19 mouse cellular contexts compared by ENCODE assay signal in the genomic region with DNA sequence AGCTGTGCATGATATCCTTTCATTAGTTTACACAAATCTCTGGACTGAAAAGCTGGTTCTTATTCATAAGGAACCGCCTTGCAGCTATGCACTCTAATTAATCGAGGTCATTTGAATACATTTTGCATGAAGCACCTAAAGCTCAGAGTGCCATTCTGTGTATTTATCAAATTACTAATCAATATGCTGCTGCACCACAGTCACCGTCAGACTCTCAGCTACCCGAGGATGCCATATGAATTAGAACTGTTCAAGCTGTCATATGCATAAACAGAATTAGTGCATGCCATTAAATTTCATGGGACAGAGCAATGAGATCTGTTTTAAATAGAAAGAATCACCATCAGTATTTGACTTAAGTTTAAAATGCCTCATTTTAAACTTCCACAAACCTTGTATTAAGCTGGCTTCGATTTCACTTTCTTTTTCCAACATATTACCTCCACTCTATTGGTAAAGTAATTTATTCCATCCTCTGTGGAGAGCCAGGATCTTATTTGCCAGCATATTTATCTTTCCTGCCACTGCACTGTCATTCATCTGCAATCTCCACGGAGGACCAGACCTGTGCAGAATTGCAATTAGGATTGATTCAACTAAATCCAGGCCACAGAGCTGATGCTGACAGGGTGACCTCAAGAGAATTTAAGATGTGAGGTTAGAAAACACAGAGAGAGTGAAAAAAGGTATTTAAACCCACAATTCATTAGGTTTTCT.
DNase-seq lines count a peak whose midpoint lies in the region; ATAC-seq lines count a peak whose summit lies in the region.
"Had no signal": no experiment of that assay in that cellular context is flagged by ENCODE, and none has a peak within 500 bp of the region (broad histone marks: within the 10 kb centered on the region; RNA-seq: fewer than 3 reads in every experiment).

No protein-coding gene starts in this region.

- DNase-seq in embryo, embryonic 11 days: peak; percentile 7
- DNase-seq in embryo, embryonic 9.5 days (ENCODE audit: extremely low spot score): no peak
- no peak for DNase-seq in frontal cortex, postnatal 14 days (ENCODE audit: low spot score in 2 of 2)
- no peak for DNase-seq in adipocyte (ENCODE audit: low spot score)
- no peak for DNase-seq in urinary bladder, postnatal 10 days (ENCODE audit: low spot score)
- DNase-seq: adrenal gland, adult 2 months; cerebellum, adult 2 months; gastrocnemius, postnatal 10 days; kidney, adult 18-20 months; kidney, postnatal 14 days; liver, embryonic 13.5 days; spleen, adult 18-20 months; thymus, postnatal 14 days had no signal

- H3K27ac ChIP-seq in forebrain, embryonic 13.5 days: 0 out of 2 replicates have a peak overlapping the region, but pooled peaks have one; percentile 19
- peak overlapping the region; percentile 64 for H3K27ac ChIP-seq in hindbrain, embryonic 16.5 days (ENCODE audit: low read depth, low read length)
- H3K27ac ChIP-seq in neural tube, embryonic 12.5 days: peak overlapping the region; percentile 42; the same call in 1 of the 2 replicates
- H3K27ac ChIP-seq: limb, embryonic 12.5 days; liver, embryonic 13.5 days; lung, embryonic 15.5 days; stomach, embryonic 15.5 days had no signal

- WGBS in forebrain, embryonic 13.5 days: 16% methylated on average over 6 of the region's 6 CpGs
- WGBS in hindbrain, embryonic 16.5 days: 22% methylated on average over 6 of the region's 6 CpGs
- 42% methylated on average over 6 of the region's 6 CpGs for whole genome bisulfite sequencing in neural tube, embryonic 12.5 days

- H3K4me3 ChIP-seq in forebrain, embryonic 13.5 days: no peak overlapping the region
- no peak overlapping the region for H3K4me3 ChIP-seq in hindbrain, embryonic 16.5 days (ENCODE audit: low read length)
- no peak overlapping the region for H3K4me3 ChIP-seq in neural tube, embryonic 12.5 days
- H3K4me3 ChIP-seq: limb, embryonic 12.5 days; liver, embryonic 13.5 days; lung, embryonic 15.5 days; stomach, embryonic 15.5 days had no signal

- peak; percentile 89 for ATAC-seq in forebrain, embryonic 13.5 days
- peak; percentile 92 for ATAC-seq in hindbrain, embryonic 16.5 days
- peak; percentile 79 for ATAC-seq in neural tube, embryonic 12.5 days (ENCODE audit: low FRiP score, low read depth)

- no peak overlapping the region for H3K9ac ChIP-seq in forebrain, embryonic 13.5 days
- no peak overlapping the region for H3K9ac ChIP-seq in hindbrain, embryonic 16.5 days (ENCODE audit: low read depth, low read length)
- H3K9ac ChIP-seq in neural tube, embryonic 12.5 days: no peak overlapping the region
- H3K9ac ChIP-seq: limb, embryonic 12.5 days; liver, embryonic 13.5 days; lung, embryonic 15.5 days; stomach, embryonic 15.5 days had no signal

- peaks cover 12% of the 10 kb centered on the region for H3K4me1 ChIP-seq in forebrain, embryonic 13.5 days
- H3K4me1 ChIP-seq in hindbrain, embryonic 16.5 days (ENCODE audit: control insufficient read depth, insufficient read depth, low read depth, low read length): peaks cover 6% of the 10 kb centered on the region
- H3K4me1 ChIP-seq in neural tube, embryonic 12.5 days: no peaks in the 10 kb centered on the region; the same call in 1 of the 2 replicates
- H3K4me1 ChIP-seq: limb, embryonic 12.5 days; liver, embryonic 13.5 days; lung, embryonic 15.5 days; stomach, embryonic 15.5 days had no signal

- H3K36me3 ChIP-seq in forebrain, embryonic 13.5 days (ENCODE audit: poor library complexity, severe bottlenecking): no peaks in the 10 kb centered on the region
- no peaks in the 10 kb centered on the region for H3K36me3 ChIP-seq in hindbrain, embryonic 16.5 days (ENCODE audit: control insufficient read depth, insufficient read depth, low read length)
- H3K36me3 ChIP-seq in neural tube, embryonic 12.5 days: no peaks in the 10 kb centered on the region
- H3K36me3 ChIP-seq: limb, embryonic 12.5 days; liver, embryonic 13.5 days; lung, embryonic 15.5 days; stomach, embryonic 15.5 days had no signal

- peak overlapping the region; percentile 8; the same call in 1 of the 2 replicates for H3K4me2 ChIP-seq in forebrain, embryonic 13.5 days
- H3K4me2 ChIP-seq in hindbrain, embryonic 16.5 days (ENCODE audit: low read length): peak overlapping the region; percentile 12; the same call in 1 of the 2 replicates
- H3K4me2 ChIP-seq in neural tube, embryonic 12.5 days (replicated peaks): no peak overlapping the region; the same call in 1 of the 2 replicates
- H3K4me2 ChIP-seq: limb, embryonic 12.5 days; liver, embryonic 13.5 days; lung, embryonic 15.5 days; stomach, embryonic 15.5 days had no signal

- H3K27me3 ChIP-seq in forebrain, embryonic 13.5 days: no peaks in the 10 kb centered on the region
- no peaks in the 10 kb centered on the region for H3K27me3 ChIP-seq in hindbrain, embryonic 16.5 days (replicated peaks; ENCODE audit: control insufficient read depth, insufficient read depth, low read length)
- H3K27me3 ChIP-seq in neural tube, embryonic 12.5 days (replicated peaks): no peaks in the 10 kb centered on the region
- H3K27me3 ChIP-seq: limb, embryonic 12.5 days; liver, embryonic 13.5 days; lung, embryonic 15.5 days; stomach, embryonic 15.5 days had no signal

- H3K9me3 ChIP-seq in forebrain, embryonic 13.5 days (replicated peaks): no peaks in the 10 kb centered on the region
- H3K9me3 ChIP-seq in hindbrain, embryonic 16.5 days (ENCODE audit: control insufficient read depth, low read length): no peaks in the 10 kb centered on the region
- H3K9me3 ChIP-seq in neural tube, embryonic 12.5 days: no peaks in the 10 kb centered on the region
- H3K9me3 ChIP-seq: limb, embryonic 12.5 days; liver, embryonic 13.5 days; lung, embryonic 15.5 days; stomach, embryonic 15.5 days had no signal
